Mouse (Mus musculus): Measurements from ENCODE around the gene Rnf135. TPM values are rescaled to one million over a fixed set of nuclear protein-coding genes. Genes with fewer than 3 reads are reported as not detected.

The Rnf135 gene
- total and polyA plus RNA-seq, 3 experiments, result 5.2 to 8.0 TPM; not detected in 1

DNA sequence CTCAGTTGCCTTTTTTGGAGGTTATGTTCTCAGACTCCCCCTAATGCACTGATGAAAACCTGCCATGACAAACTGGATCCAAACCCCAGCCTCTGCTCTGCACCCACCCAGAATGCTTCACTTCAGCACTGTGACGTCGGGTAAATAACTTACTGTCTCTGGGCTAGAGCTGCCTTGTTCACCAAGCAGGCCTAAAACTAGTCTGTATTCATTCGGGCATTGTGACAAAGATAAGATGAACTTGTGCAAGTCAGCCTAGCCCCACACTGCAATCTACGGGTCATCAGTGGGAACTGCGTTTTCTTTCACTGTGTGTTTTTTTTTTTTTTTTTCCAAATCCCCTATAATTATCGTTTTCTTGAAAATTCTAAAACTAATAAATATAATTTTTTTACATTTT lies 35.9 kb upstream of the Rnf135 start:
- no peaks in the 10 kb centered on the region for H3K9me3 ChIP-seq (replicated peaks; ENCODE audit: insufficient read depth, low read length)
- H3K27me3 ChIP-seq (ENCODE audit: control insufficient read depth in 1 of 2, insufficient read depth in 2 of 2, low read length in 2 of 2), result no peaks in the 10 kb centered on the region
- no peaks in the 10 kb centered on the region for H3K79me2 ChIP-seq (ENCODE audit: control insufficient read depth, insufficient read depth, low read length, poor library complexity)
- DNase-seq (ENCODE audit: low read depth, low spot score), result peak; percentile 79
- peaks cover 7 to 30% of the 10 kb centered on the region in 2 experiments; a peak in 3 of 4 replicates for H3K4me1 ChIP-seq (ENCODE audit: control insufficient read depth in 1 of 2, insufficient read depth in 2 of 2, low read length in 2 of 2)
- H3K4me3 ChIP-seq (ENCODE audit: control insufficient read depth in 1 of 2, insufficient read depth in 1 of 2, low read depth in 2 of 2, low read length in 2 of 2), result no peak overlapping the region
- H3K27ac ChIP-seq (ENCODE audit: control insufficient read depth, low read depth, low read length), result peak overlapping the region; percentile 5; the same call in 1 of the 2 replicates
- peaks cover 0 to 11% of the 10 kb centered on the region in 2 experiments; a peak in 2 of 4 replicates for H3K36me3 ChIP-seq (ENCODE audit: control insufficient read depth in 1 of 2, insufficient read depth in 2 of 2, low read length in 2 of 2)
- H3K9ac ChIP-seq (ENCODE audit: control insufficient read depth, low read depth, low read length, poor library complexity, severe bottlenecking), result peak overlapping the region; percentile 6
- TF ChIP-seq ZMIZ1 (IDR thresholded peaks at IDR 0.05; ENCODE audit: low read depth, low read length), result no peak
- no peak for TF ChIP-seq CHD1 (IDR thresholded peaks at IDR 0.05; ENCODE audit: low read depth, low read length)
- peak; percentile 63; the same call in 1 of the 2 replicates for TF ChIP-seq ZKSCAN1 (IDR thresholded peaks at IDR 0.05; ENCODE audit: low read depth, low read length)
- TF ChIP-seq RAD21 (IDR thresholded peaks at IDR 0.05; ENCODE audit: low read depth, low read length), result peak; percentile 44
- no peak for TF ChIP-seq NELFE (IDR thresholded peaks at IDR 0.05; ENCODE audit: low read depth, low read length)
- no peak for TF ChIP-seq CHD2 (IDR thresholded peaks at IDR 0.05; ENCODE audit: low read length)
- no peak for TF ChIP-seq MAX (IDR thresholded peaks at IDR 0.05; ENCODE audit: low read length)
- no peak for TF ChIP-seq MAZ (IDR thresholded peaks at IDR 0.05; ENCODE audit: low read depth, low read length)
- peak; percentile 35 for TF ChIP-seq SMC3 (IDR thresholded peaks at IDR 0.05; ENCODE audit: low read depth, low read length)
- no peak for TF ChIP-seq POLR2AphosphoS2 (IDR thresholded peaks at IDR 0.05; ENCODE audit: low read length)
- no peak for TF ChIP-seq POLR2AphosphoS5 (IDR thresholded peaks at IDR 0.05; ENCODE audit: borderline replicate concordance, low read depth, low read length)
- TF ChIP-seq ELF1 (IDR thresholded peaks at IDR 0.05; ENCODE audit: low read depth, low read length), result 0 out of 2 replicates have a peak, but pooled peaks have one; percentile 9
- TF ChIP-seq TAL1 (IDR thresholded peaks at IDR 0.05; ENCODE audit: low read length), result no peak
- TF ChIP-seq E2F4 (IDR thresholded peaks at IDR 0.05; ENCODE audit: borderline replicate concordance, low read depth, low read length), result no peak
- TF ChIP-seq CTCF (IDR thresholded peaks at IDR 0.05 in 2 of 3, conservative IDR thresholded peaks at IDR 0.05 in 1 of 3; ENCODE audit: control insufficient read depth in 1 of 3, insufficient read depth in 1 of 3, low read depth in 2 of 3, low read length in 3 of 3, poor library complexity in 1 of 3, severe bottlenecking in 1 of 3), result peak in 2 of 3 experiments; percentile 14 to 50; a peak in 2 of 6 replicates
- TF ChIP-seq TCF12 (IDR thresholded peaks at IDR 0.05; ENCODE audit: low read depth, low read length), result no peak
- no peak for TF ChIP-seq NRF1 (IDR thresholded peaks at IDR 0.05; ENCODE audit: insufficient read depth, low read depth, low read length, poor library complexity, severe bottlenecking)
- TF ChIP-seq MAFK (IDR thresholded peaks at IDR 0.05; ENCODE audit: borderline replicate concordance, low read depth, low read length), result no peak
- no peak for TF ChIP-seq MYB (IDR thresholded peaks at IDR 0.05; ENCODE audit: low read depth, low read length)
- TF ChIP-seq ETS1 (IDR thresholded peaks at IDR 0.05; ENCODE audit: low read depth, low read length), result 0 out of 2 replicates have a peak, but pooled peaks have one; percentile 12
- TF ChIP-seq SIN3A (IDR thresholded peaks at IDR 0.05; ENCODE audit: low read length), result peak; percentile 44; the same call in 1 of the 2 replicates
- no peak; the same call in 1 of the 2 replicates for TF ChIP-seq ZC3H11A (IDR thresholded peaks at IDR 0.05; ENCODE audit: low read depth, low read length)
- TF ChIP-seq UBTF (IDR thresholded peaks at IDR 0.05; ENCODE audit: borderline replicate concordance, insufficient read depth, low read depth, low read length), result no peak
- TF ChIP-seq MXI1 (IDR thresholded peaks at IDR 0.05; ENCODE audit: low read depth, low read length), result no peak
- no peak for TF ChIP-seq USF2 (IDR thresholded peaks at IDR 0.05; ENCODE audit: borderline replicate concordance in 1 of 2, insufficient read depth in 1 of 2, low read depth in 1 of 2, low read length in 2 of 2)
- no peak for TF ChIP-seq MEF2A (IDR thresholded peaks at IDR 0.05; ENCODE audit: extremely low read depth, insufficient replicate concordance, low read depth, low read length, poor library complexity, severe bottlenecking)
- no peak for TF ChIP-seq RCOR1 (IDR thresholded peaks at IDR 0.05; ENCODE audit: low read depth, low read length)
- TF ChIP-seq GATA1 (IDR thresholded peaks at IDR 0.05; ENCODE audit: low read depth, low read length), result peak; percentile 67; the same call in 1 of the 2 replicates
- TF ChIP-seq KAT2A (conservative IDR thresholded peaks at IDR 0.05; ENCODE audit: low read depth, low read length), result no peak
- no peak for TF ChIP-seq GABPA (IDR thresholded peaks at IDR 0.05; ENCODE audit: low read depth, low read length)
- no peak for TF ChIP-seq BHLHE40 (IDR thresholded peaks at IDR 0.05; ENCODE audit: borderline replicate concordance, low read depth, low read length)
- no peak; a peak in 1 of 4 replicates for TF ChIP-seq POLR2A (IDR thresholded peaks at IDR 0.05; ENCODE audit: control insufficient read depth in 1 of 2, insufficient read depth in 1 of 2, low read depth in 1 of 2, low read length in 2 of 2, poor library complexity in 1 of 2)
- no peak for TF ChIP-seq USF1 (IDR thresholded peaks at IDR 0.05; ENCODE audit: low read depth, low read length)
- TF ChIP-seq HCFC1 (IDR thresholded peaks at IDR 0.05; ENCODE audit: low read depth, low read length), result 0 out of 2 replicates have a peak, but pooled peaks have one; percentile 51
- TF ChIP-seq TBP (IDR thresholded peaks at IDR 0.05; ENCODE audit: low read depth, low read length), result no peak
- TF ChIP-seq MYC (IDR thresholded peaks at IDR 0.05; ENCODE audit: low read depth, low read length), result 0 out of 2 replicates have a peak, but pooled peaks have one; percentile 35
- no peak for TF ChIP-seq EP300 (IDR thresholded peaks at IDR 0.05; ENCODE audit: low read depth in 1 of 2, low read length in 2 of 2)
